Mouse (Mus musculus): Measurements from ENCODE around the gene Cpsf4l.

DNA sequence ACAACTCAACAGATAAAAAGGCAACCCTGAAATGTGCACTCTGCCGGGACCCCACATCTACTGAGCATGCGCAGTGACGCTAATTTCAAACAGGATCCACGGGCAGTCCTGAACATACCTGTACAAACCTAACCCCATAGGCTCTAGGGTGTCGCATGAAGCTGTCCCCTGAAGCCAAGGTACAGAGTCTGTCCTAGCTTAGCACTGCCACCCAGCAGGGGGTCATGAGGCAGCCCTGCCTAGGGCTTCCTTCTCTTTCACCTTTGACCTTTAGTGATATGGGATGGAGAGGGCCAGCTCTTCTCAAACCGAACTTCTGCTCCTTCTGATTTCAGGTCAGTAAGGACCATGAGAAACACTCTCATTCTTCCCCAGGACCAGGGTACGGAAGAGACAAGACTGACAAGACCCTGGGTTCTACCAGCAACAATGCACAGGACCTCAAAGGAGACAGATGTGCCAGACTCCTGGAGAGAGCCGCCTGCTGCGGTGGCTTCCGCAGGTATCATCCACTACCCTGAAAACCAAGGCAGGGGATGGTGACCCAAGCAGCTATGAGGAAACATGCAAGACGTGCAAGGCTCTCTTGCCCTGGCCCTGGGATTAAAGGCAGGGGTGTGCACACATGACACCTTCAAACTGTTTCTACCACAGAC, 38.0 kb upstream of the Cpsf4l start:
- no peak for TF ChIP-seq CTCF (IDR thresholded peaks at IDR 0.05; ENCODE audit: low read depth, low read length)
- no peak for TF ChIP-seq POLR2A (IDR thresholded peaks at IDR 0.05; ENCODE audit: extremely low read depth, insufficient read depth, low read length)
